Mouse (Mus musculus): ENCODE data around the gene Ift80.
"Not testable (repeated sequence)": the region's sequence is repeated elsewhere in the genome, so short reads cannot be mapped to it uniquely, and the experiment has no call there.

Gene Ift80

GRCm38 (mm10) chr3:68939312-68939711 lies 65.1 kb downstream of the Ift80 start:
- in situ Hi-C loops (cut with MboI, MseI): no loop called here

GRCm38 (mm10) chr3:68936709-68937108 lies 67.7 kb downstream of the Ift80 start:
- in situ Hi-C loops (cut with MboI, MseI): no loop called here

GRCm38 (mm10) chr3:68935498-68935897 lies 68.9 kb downstream of the Ift80 start:
- in situ Hi-C loops (cut with MboI, MseI): no loop called here

- in situ Hi-C loops (cut with MboI, MseI): no loop called here
These were observed 70.1 kb downstream of the Ift80 start for GRCm38 (mm10) chr3:68934259-68934658.

- in situ Hi-C loops (cut with MboI, MseI): no loop called here
These were observed 75.8 kb downstream of the Ift80 start for GRCm38 (mm10) chr3:68928619-68929018.

GRCm38 (mm10) chr3:68907509-68907908 lies 96.9 kb downstream of the Ift80 start:
- in situ Hi-C loops (cut with MboI, MseI): no loop called here

- in situ Hi-C loops (cut with MboI, MseI): no loop called here
These were observed 99.2 kb downstream of the Ift80 start for GRCm38 (mm10) chr3:68904902-68905778.

GRCm38 (mm10) chr3:68902636-68903035 lies 101.7 kb downstream of the Ift80 start:
- in situ Hi-C loops (cut with MboI, MseI): not testable (repeated sequence)

GRCm38 (mm10) chr3:68897154-68897553 lies 107.2 kb downstream of the Ift80 start:
- in situ Hi-C loops (cut with MboI, MseI): no loop called here

- in situ Hi-C loops (cut with MboI, MseI): no loop called here
These were observed 108.9 kb downstream of the Ift80 start for GRCm38 (mm10) chr3:68895426-68895825.

- in situ Hi-C loops (cut with MboI, MseI): no loop called here
These were observed 117.5 kb downstream of the Ift80 start for GRCm38 (mm10) chr3:68886845-68887244.

GRCm38 (mm10) chr3:68874079-68874478 lies 130.3 kb downstream of the Ift80 start:
- in situ Hi-C loops (cut with MboI, MseI): no loop called here

GRCm38 (mm10) chr3:68870568-68870950 lies 133.8 kb downstream of the Ift80 start:
- in situ Hi-C loops (cut with MboI, MseI): no loop called here

- in situ Hi-C loops (cut with MboI, MseI): loop anchor here (5.0 kb wide), 1 partner anchor 88 kb away; no protein-coding TSS in a partner anchor
These were observed 134.4 kb downstream of the Ift80 start for GRCm38 (mm10) chr3:68869691-68870567.

GRCm38 (mm10) chr3:68869211-68869690 lies 135.1 kb downstream of the Ift80 start, which contains the start of gene 1110032F04Rik:
1110032F04Rik (plus strand) TSS chr3:68869586.
- in situ Hi-C loops (cut with MboI, MseI): loop anchor here (5.0 kb wide), 1 partner anchor 87 kb away; no protein-coding TSS in a partner anchor

- in situ Hi-C loops (cut with MboI, MseI): no loop called here
These were observed 152.0 kb downstream of the Ift80 start for GRCm38 (mm10) chr3:68852414-68852813.

GRCm38 (mm10) chr3:68848323-68848722 lies 156.0 kb downstream of the Ift80 start:
- in situ Hi-C loops (cut with MboI, MseI): no loop called here

- in situ Hi-C loops (cut with MboI, MseI): no loop called here
These were observed 160.3 kb downstream of the Ift80 start for GRCm38 (mm10) chr3:68844025-68844424.
